Mouse (Mus musculus) spleen, postnatal 4 days (tissue): ENCODE measurements around the gene Bckdhb.

ENCODE experiments used
- DNase-seq, 2 experiments: peaks; one replicate each; pipeline ENCODE4 v3.0.0; 2022; ENCODE audit warnings: low spot score in 2 of 2

Gene Bckdhb

GRCm38 (mm10) chr9:83924878-83925687, at the start of gene Bckdhb:
Bckdhb (plus strand) TSS chr9:83925145.
- DNase-seq = peak; percentile 89 to 94

GRCm38 (mm10) chr9:83882191-83882590, 42.8 kb upstream of the Bckdhb start:
- no peak for DNase-seq

- DNase-seq = no peak
Observed at GRCm38 (mm10) chr9:83886149-83886548, 38.8 kb upstream of the Bckdhb start.

- DNase-seq = no peak
Observed at GRCm38 (mm10) chr9:83888214-83888613, 36.7 kb upstream of the Bckdhb start.

GRCm38 (mm10) chr9:83893073-83893472, 31.9 kb upstream of the Bckdhb start:
- no peak for DNase-seq

GRCm38 (mm10) chr9:83893767-83894330, 31.1 kb upstream of the Bckdhb start:
- no peak for DNase-seq

- DNase-seq = no peak
Observed at GRCm38 (mm10) chr9:83902086-83902485, 22.9 kb upstream of the Bckdhb start.

GRCm38 (mm10) chr9:83905820-83906219, 19.1 kb upstream of the Bckdhb start:
- no peak for DNase-seq

- DNase-seq = no peak
Observed at GRCm38 (mm10) chr9:83907017-83907416, 17.9 kb upstream of the Bckdhb start.

- DNase-seq = no peak
Observed at GRCm38 (mm10) chr9:83909836-83910235, 15.1 kb upstream of the Bckdhb start.

GRCm38 (mm10) chr9:83910926-83911325, 14.0 kb upstream of the Bckdhb start:
- no peak for DNase-seq

- peak in 1 of 2 experiments; percentile 35 for DNase-seq
Observed at GRCm38 (mm10) chr9:83922076-83922475, 2.9 kb upstream of the Bckdhb start.

- peak in 1 of 2 experiments; percentile 52 for DNase-seq
Observed at GRCm38 (mm10) chr9:83924356-83924755, 589 bp upstream of the Bckdhb start.

GRCm38 (mm10) chr9:83925688-83926041, 720 bp downstream of the Bckdhb start:
- peak in 1 of 2 experiments; percentile 49 for DNase-seq

GRCm38 (mm10) chr9:83926302-83926701, 1.4 kb downstream of the Bckdhb start:
- DNase-seq = peak in 1 of 2 experiments; percentile 7

- DNase-seq = peak; percentile 49 to 60
Observed at GRCm38 (mm10) chr9:83939501-83939900, 14.6 kb downstream of the Bckdhb start.

GRCm38 (mm10) chr9:83940016-83940415, 15.1 kb downstream of the Bckdhb start:
- DNase-seq = peak in 1 of 2 experiments; percentile 34

GRCm38 (mm10) chr9:83940537-83941363, 15.8 kb downstream of the Bckdhb start:
- peak in 1 of 2 experiments; percentile 27 for DNase-seq

- DNase-seq = peak in 1 of 2 experiments; percentile 13
Observed at GRCm38 (mm10) chr9:83951336-83951735, 26.4 kb downstream of the Bckdhb start.

GRCm38 (mm10) chr9:83956632-83957314, 31.8 kb downstream of the Bckdhb start:
- DNase-seq = peak; percentile 63 to 81
